Mouse (Mus musculus) ES-Bruce4 (cell line): ENCODE data around the gene Vamp5. TPM values are rescaled to one million over a fixed set of nuclear protein-coding genes. Genes with fewer than 3 reads are reported as not detected.

Experiments
- H3K27ac ChIP-seq: 2 replicates; pipeline ENCODE4 v1.5.1; 2012; ENCODE audit warnings: low read length, inconsistent platforms; ENCODE audit not compliant: insufficient read depth
- H3K27me3 ChIP-seq: 2 replicates; pipeline ENCODE4 v1.6.1; 2012; ENCODE audit warnings: mild to moderate bottlenecking, low read length, inconsistent platforms; ENCODE audit not compliant: control insufficient read depth, poor library complexity, insufficient read depth, severe bottlenecking
- H3K36me3 ChIP-seq: 2 replicates; pipeline ENCODE4 v1.6.1; 2012; ENCODE audit warnings: inconsistent platforms, mild to moderate bottlenecking, low read length, moderate library complexity; ENCODE audit not compliant: control insufficient read depth, poor library complexity, insufficient read depth, severe bottlenecking
- H3K4me1 ChIP-seq: one replicate; pipeline ENCODE4 v1.8.1; 2011; ENCODE audit warnings: low read length; ENCODE audit not compliant: control insufficient read depth, insufficient read depth
- H3K4me3 ChIP-seq: 2 replicates; pipeline ENCODE4 v1.5.1; 2011; ENCODE audit warnings: low read depth, mild to moderate bottlenecking, low read length
- H3K9ac ChIP-seq: 2 replicates; pipeline ENCODE4 v1.6.1; 2012; ENCODE audit warnings: low read depth, mild to moderate bottlenecking, inconsistent platforms; ENCODE audit not compliant: poor library complexity, severe bottlenecking
- H3K9me3 ChIP-seq: replicated peaks from 2 replicates; pipeline ENCODE4 v1.6.1; 2012; ENCODE audit warnings: mild to moderate bottlenecking, low read length, inconsistent platforms; ENCODE audit not compliant: control insufficient read depth, poor library complexity, insufficient read depth, severe bottlenecking
- CTCF ChIP-seq: IDR thresholded peaks from one replicate; pipeline ENCODE4 v1.8.1; 2011; ENCODE audit warnings: low read depth, low read length
- EP300 ChIP-seq: IDR thresholded peaks from 2 replicates; pipeline ENCODE4 v1.6.1; 2011; ENCODE audit warnings: low read depth, low read length; ENCODE audit not compliant: insufficient read depth
- POLR2A ChIP-seq: IDR thresholded peaks from one replicate; pipeline ENCODE4 v1.8.1; 2011; ENCODE audit warnings: low read length; ENCODE audit not compliant: insufficient read depth
- polyA plus RNA-seq: library from polyadenylated mRNA; stranded (reverse); fragments of >200 nt; gene quantifications from 2 replicates; pipeline ENCODE4 v1.2.4, GENCODE M21; 2011; ENCODE audit warnings: low read depth; ENCODE audit not compliant: missing spikeins, insufficient read depth, insufficient read length

The Vamp5 gene
- polyA plus RNA-seq, 1 experiment = 2.2 TPM

- Histone ChIP-seq H3K4me1 (peaks cover 4% of the 10 kb centered on the region), H3K9me3 (no peaks in the 10 kb centered on the region), H3K27me3 (no peaks in the 10 kb centered on the region), H3K9ac (no peak overlapping the region), H3K27ac (no peak overlapping the region), H3K4me3 (no peak overlapping the region), H3K36me3 (peaks cover 12% of the 10 kb centered on the region)
- TF ChIP-seq POLR2A (no peak), EP300 (no peak), CTCF (no peak)
Observed at GRCm38 (mm10) chr6:72359891-72360598, 20.2 kb downstream of the Vamp5 start.

- no peak overlapping the region for H3K9ac ChIP-seq
- H3K4me3 ChIP-seq = no peak overlapping the region
- no peak overlapping the region for H3K27ac ChIP-seq
- H3K36me3 ChIP-seq = peaks cover 12% of the 10 kb centered on the region
- H3K4me1 ChIP-seq = peaks cover 4% of the 10 kb centered on the region
- TF ChIP-seq EP300 (no peak), POLR2A (no peak), CTCF (no peak)
- H3K9me3 ChIP-seq = no peaks in the 10 kb centered on the region
- H3K27me3 ChIP-seq = no peaks in the 10 kb centered on the region
Observed at GRCm38 (mm10) chr6:72359343-72359742, 20.9 kb downstream of the Vamp5 start.

GRCm38 (mm10) chr6:72358086-72358764 lies 22.0 kb downstream of the Vamp5 start:
- Histone ChIP-seq H3K27ac (no peak overlapping the region), H3K36me3 (peaks cover 12% of the 10 kb centered on the region), H3K4me1 (peaks cover 4% of the 10 kb centered on the region), H3K9me3 (no peaks in the 10 kb centered on the region), H3K27me3 (no peaks in the 10 kb centered on the region), H3K4me3 (no peak overlapping the region), H3K9ac (no peak overlapping the region)
- TF ChIP-seq POLR2A = no peak
- TF ChIP-seq CTCF = no peak
- no peak for TF ChIP-seq EP300

- Histone ChIP-seq H3K27ac (no peak overlapping the region), H3K4me1 (peaks cover 4% of the 10 kb centered on the region), H3K36me3 (peaks cover 12% of the 10 kb centered on the region), H3K9ac (no peak overlapping the region), H3K9me3 (no peaks in the 10 kb centered on the region), H3K27me3 (no peaks in the 10 kb centered on the region), H3K4me3 (no peak overlapping the region)
- TF ChIP-seq CTCF = no peak
- TF ChIP-seq POLR2A = no peak
- TF ChIP-seq EP300 = no peak
Observed at GRCm38 (mm10) chr6:72357164-72358079, 22.8 kb downstream of the Vamp5 start.

GRCm38 (mm10) chr6:72356001-72356532 lies 24.2 kb downstream of the Vamp5 start:
- peaks cover 1% of the 10 kb centered on the region for H3K4me1 ChIP-seq
- no peaks in the 10 kb centered on the region for H3K27me3 ChIP-seq
- no peaks in the 10 kb centered on the region for H3K9me3 ChIP-seq

More at GRCm38 (mm10) chr6:72356001-72356532, 24.2 kb downstream of the Vamp5 start:
- H3K27ac ChIP-seq = no peak overlapping the region
- TF ChIP-seq EP300 = no peak
- peaks cover 12% of the 10 kb centered on the region for H3K36me3 ChIP-seq
- peak overlapping the region; percentile 75 for H3K4me3 ChIP-seq
- peak overlapping the region; percentile 76 for H3K9ac ChIP-seq
